Mouse (Mus musculus) embryonic facial prominence, embryonic 10.5 days (tissue): ENCODE data around the gene Stk39. TPM values are rescaled to one million over a fixed set of nuclear protein-coding genes. Genes with fewer than 3 reads are reported as not detected.

Source experiments
- DNase-seq: peaks from one replicate; pipeline ENCODE4 v3.0.0-alpha.2; 2017; ENCODE audit warnings: low spot score
- H3K27ac ChIP-seq: fragments of 300-500 bp; sonication (generic); replicated peaks from 2 replicates; pipeline ENCODE4 v1.5.1; 2016; ENCODE audit warnings: mild to moderate bottlenecking
- H3K27me3 ChIP-seq: fragments of 300-500 bp; sonication (generic); replicated peaks from 2 replicates; pipeline ENCODE4 v1.6.1; 2016; ENCODE audit warnings: low read depth, mild to moderate bottlenecking; ENCODE audit not compliant: poor library complexity, severe bottlenecking
- H3K36me3 ChIP-seq: fragments of 300-500 bp; sonication (generic); replicated peaks from 2 replicates; pipeline ENCODE4 v1.6.1; 2016; ENCODE audit warnings: mild to moderate bottlenecking, moderate library complexity
- H3K4me1 ChIP-seq: fragments of 300-500 bp; sonication (generic); 2 replicates; pipeline ENCODE4 v1.6.1; 2016
- H3K4me3 ChIP-seq: fragments of 300-500 bp; sonication (generic); 2 replicates; pipeline ENCODE4 v1.5.1; 2016; ENCODE audit warnings: mild to moderate bottlenecking, moderate library complexity
- H3K9me3 ChIP-seq: fragments of 300-500 bp; sonication (generic); 2 replicates; pipeline ENCODE4 v1.6.1; 2016; ENCODE audit warnings: mild to moderate bottlenecking
- WGBS: fragments of 180-500 bp; shearing (Covaris S2); methylation state at CpG from one replicate; pipeline ENCODE4 v1.1.7; 2016; 5-methylcytosine and 5-hydroxymethylcytosine counted together
- polyA plus RNA-seq: library from polyadenylated mRNA; unstranded; fragments of >200 nt; fragmentation: Nextera tagmentation; extraction: Ambion mirVana; gene quantifications from 2 replicates; pipeline ENCODE4 v1.2.1, GENCODE M21; 2016

Stk39 gene
- polyA plus RNA-seq, 1 experiment from 2014 or later, result 19.4 TPM

GRCm38 (mm10) chr2:68452379-68452778, 19.7 kb downstream of the Stk39 start:
- WGBS, result 88% methylated on average over 4 of the region's 4 CpGs
- H3K4me3 ChIP-seq, result no peak overlapping the region
- H3K27ac ChIP-seq, result no peak overlapping the region
- H3K27me3 ChIP-seq, result no peaks in the 10 kb centered on the region
- peaks cover 6% of the 10 kb centered on the region; the same call in 1 of the 2 replicates for H3K36me3 ChIP-seq
- 0 out of 2 replicates have a peak, but pooled peaks cover 8% of the 10 kb centered on the region for H3K4me1 ChIP-seq
- no peaks in the 10 kb centered on the region for H3K9me3 ChIP-seq
- no peak for DNase-seq

- Histone ChIP-seq H3K27ac (no peak overlapping the region), H3K4me3 (no peak overlapping the region), H3K4me1 (peaks cover 9% of the 10 kb centered on the region), H3K9me3 (no peaks in the 10 kb centered on the region), H3K36me3 (peaks cover 6% of the 10 kb centered on the region; the same call in 1 of the 2 replicates), H3K27me3 (no peaks in the 10 kb centered on the region)
- 95% methylated on average over 10 of the region's 10 CpGs for WGBS
- no peak for DNase-seq
These were observed 24.0 kb downstream of the Stk39 start for GRCm38 (mm10) chr2:68448035-68448434.

DNA sequence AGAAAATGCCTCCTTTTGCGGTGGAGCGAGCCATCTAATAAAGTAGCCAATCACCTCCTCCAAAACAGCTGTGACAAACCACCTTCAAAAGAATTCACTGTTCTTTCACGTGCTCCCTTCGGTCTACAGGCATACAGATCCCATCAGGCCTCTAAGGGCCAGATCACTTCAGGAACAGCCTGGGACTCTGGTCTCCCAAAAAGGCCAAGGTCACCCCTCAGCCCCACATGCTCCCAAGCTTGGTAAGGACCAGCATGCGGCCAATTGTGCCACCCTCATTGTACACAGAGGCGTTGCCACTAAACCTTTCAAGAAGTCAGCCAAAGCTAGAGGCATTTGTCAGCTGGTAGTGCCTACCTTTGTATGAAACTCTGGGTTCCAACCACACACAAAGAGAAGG, 28.9 kb downstream of the Stk39 start:
- peak overlapping the region; percentile 51 for H3K27ac ChIP-seq
- H3K4me1 ChIP-seq, result peaks cover 24% of the 10 kb centered on the region
- no peaks in the 10 kb centered on the region for H3K9me3 ChIP-seq

GRCm38 (mm10) chr2:68442113-68442717, 29.9 kb downstream of the Stk39 start:
- 35% methylated on average over 5 of the region's 5 CpGs for WGBS
- Histone ChIP-seq H3K27me3 (no peaks in the 10 kb centered on the region), H3K9me3 (no peaks in the 10 kb centered on the region), H3K4me1 (peaks cover 28% of the 10 kb centered on the region), H3K4me3 (no peak overlapping the region), H3K36me3 (no peaks in the 10 kb centered on the region; the same call in 1 of the 2 replicates), H3K27ac (no peak overlapping the region)
- DNase-seq, result peak; percentile 41

More for the DNA sequence above, 28.9 kb downstream of the Stk39 start:
- no peaks in the 10 kb centered on the region for H3K27me3 ChIP-seq
- H3K36me3 ChIP-seq, result no peaks in the 10 kb centered on the region; the same call in 1 of the 2 replicates
- no peak for DNase-seq
- 77% methylated on average over 6 of the region's 6 CpGs for WGBS
- H3K4me3 ChIP-seq, result no peak overlapping the region

DNA sequence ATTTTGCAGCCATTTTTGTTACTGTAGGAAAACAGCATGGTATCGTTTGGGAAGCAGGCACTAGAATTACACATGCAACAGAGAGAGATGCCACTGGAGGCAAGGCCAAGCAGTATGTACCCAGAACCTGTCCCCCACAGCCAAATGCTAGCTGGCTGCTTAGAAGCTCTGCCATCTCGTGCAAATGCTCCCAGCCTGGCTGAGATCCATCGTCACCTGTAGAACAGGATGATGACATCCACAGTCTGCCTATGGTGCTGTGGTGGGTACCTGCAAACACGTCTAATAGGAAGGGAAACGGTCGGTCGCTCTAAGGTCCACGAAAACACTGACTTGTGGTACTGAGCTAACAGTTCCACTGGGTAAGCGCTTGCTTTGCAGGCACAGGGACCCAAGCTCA, 32.5 kb downstream of the Stk39 start:
- Histone ChIP-seq H3K27me3 (no peaks in the 10 kb centered on the region), H3K36me3 (no peaks in the 10 kb centered on the region), H3K27ac (no peak overlapping the region), H3K4me3 (no peak overlapping the region), H3K4me1 (peaks cover 51% of the 10 kb centered on the region), H3K9me3 (no peaks in the 10 kb centered on the region)
- WGBS, result 92% methylated on average over 9 of the region's 9 CpGs
- no peak for DNase-seq

DNA sequence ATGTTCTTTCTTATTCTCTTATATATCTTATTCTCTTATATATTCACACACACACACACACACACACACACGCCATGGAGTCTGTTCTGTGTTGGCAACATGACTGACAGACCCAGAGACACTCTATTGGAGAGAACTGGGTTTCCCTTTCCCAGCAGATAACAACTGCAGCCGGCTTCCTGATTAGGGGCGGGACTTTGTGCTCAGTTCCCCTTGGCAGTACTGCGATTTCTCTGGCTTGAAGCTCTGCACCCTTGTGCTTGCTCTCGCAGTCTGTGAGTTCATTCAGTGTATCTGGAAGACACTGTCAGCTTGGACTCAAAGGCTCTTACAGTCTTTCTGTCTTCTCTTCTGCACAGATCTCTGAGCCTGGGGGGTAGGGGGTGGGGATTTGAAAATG, 34.1 kb downstream of the Stk39 start:
- 70% methylated on average over 5 of the region's 5 CpGs for WGBS
- Histone ChIP-seq H3K27ac (no peak overlapping the region), H3K36me3 (no peaks in the 10 kb centered on the region), H3K27me3 (no peaks in the 10 kb centered on the region), H3K4me3 (no peak overlapping the region), H3K4me1 (peaks cover 55% of the 10 kb centered on the region), H3K9me3 (no peaks in the 10 kb centered on the region)
- DNase-seq, result no peak

DNA sequence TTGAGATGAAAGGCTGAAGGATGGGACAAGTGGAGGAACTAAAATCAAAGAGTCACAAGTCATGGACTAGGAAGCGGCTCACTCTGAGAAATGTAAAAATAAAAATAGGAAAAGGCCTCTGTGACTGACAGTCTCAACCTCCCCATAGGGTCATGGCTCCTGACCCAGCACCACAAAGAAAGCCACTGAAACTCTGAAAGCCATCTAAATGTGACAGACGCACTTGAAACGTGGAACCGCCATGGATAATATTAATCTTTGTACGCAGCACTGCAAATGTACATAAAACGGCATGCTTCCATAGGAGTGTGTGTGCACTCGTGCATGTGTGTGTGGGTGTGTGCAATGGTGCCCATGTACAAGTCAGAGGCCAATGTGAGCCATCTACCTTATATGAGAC, 34.9 kb downstream of the Stk39 start:
- DNase-seq, result no peak
- no peaks in the 10 kb centered on the region for H3K9me3 ChIP-seq
- WGBS, result 92% methylated on average over 7 of the region's 7 CpGs
- no peak overlapping the region for H3K4me3 ChIP-seq
- no peaks in the 10 kb centered on the region for H3K36me3 ChIP-seq
- H3K27me3 ChIP-seq, result no peaks in the 10 kb centered on the region
- H3K27ac ChIP-seq, result no peak overlapping the region
- H3K4me1 ChIP-seq, result peaks cover 49% of the 10 kb centered on the region

DNA sequence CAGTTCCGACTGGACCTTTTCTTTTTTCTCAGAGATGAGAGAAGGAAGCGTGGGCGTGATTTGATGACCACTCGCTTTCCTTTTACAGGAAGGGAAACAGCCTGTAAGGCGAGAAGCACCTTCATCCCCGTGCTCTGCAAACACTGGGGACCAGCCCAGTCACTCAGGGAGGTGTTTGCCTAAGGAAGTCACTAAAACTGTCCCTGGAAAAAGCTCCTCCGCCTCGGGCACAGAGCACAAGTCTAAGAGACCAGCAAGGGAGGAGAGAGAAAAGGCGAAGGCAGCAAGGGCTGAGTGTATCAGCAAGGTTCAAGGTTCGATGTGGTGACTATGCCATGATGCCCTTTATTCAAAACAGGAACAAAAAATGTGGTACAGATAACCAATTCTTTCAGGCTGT, 35.8 kb downstream of the Stk39 start:
- DNase-seq, result no peak
- peaks cover 42% of the 10 kb centered on the region for H3K4me1 ChIP-seq
- H3K4me3 ChIP-seq, result peak overlapping the region; percentile 22

GRCm38 (mm10) chr2:68435494-68436255, 36.4 kb downstream of the Stk39 start:
- H3K27ac ChIP-seq, result no peak overlapping the region
- 29% methylated on average over 15 of the region's 15 CpGs for WGBS

More for the DNA sequence above, 35.8 kb downstream of the Stk39 start:
- Histone ChIP-seq H3K36me3 (no peaks in the 10 kb centered on the region), H3K27me3 (no peaks in the 10 kb centered on the region), H3K27ac (no peak overlapping the region), H3K9me3 (no peaks in the 10 kb centered on the region)
- 42% methylated on average over 10 of the region's 10 CpGs for WGBS

DNA sequence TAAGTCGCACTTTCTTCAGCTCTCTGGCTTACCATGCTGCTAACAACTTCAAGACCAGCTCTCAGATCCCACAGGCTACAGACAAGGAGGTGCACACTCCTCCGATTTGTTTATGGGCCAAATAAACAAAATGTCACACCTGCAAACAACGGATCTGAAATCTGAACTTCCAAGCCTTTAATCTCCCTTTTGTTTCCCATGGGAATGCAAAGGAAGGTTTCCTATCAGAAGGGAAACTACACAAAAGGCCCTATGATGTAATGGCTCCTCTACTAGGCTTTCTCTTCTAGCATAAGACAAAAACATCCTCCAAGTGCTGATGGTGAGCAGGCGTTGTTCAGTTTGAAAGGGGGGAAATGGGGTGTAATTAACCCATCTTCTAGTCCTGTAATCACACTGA, 37.1 kb downstream of the Stk39 start:
- Histone ChIP-seq H3K27ac (no peak overlapping the region), H3K4me1 (peaks cover 42% of the 10 kb centered on the region), H3K4me3 (no peak overlapping the region), H3K36me3 (no peaks in the 10 kb centered on the region), H3K27me3 (no peaks in the 10 kb centered on the region), H3K9me3 (no peaks in the 10 kb centered on the region)
- no peak for DNase-seq
- 34% methylated on average over 4 of the region's 4 CpGs for WGBS

More at GRCm38 (mm10) chr2:68435494-68436255, 36.4 kb downstream of the Stk39 start:
- H3K4me1 ChIP-seq, result peaks cover 42% of the 10 kb centered on the region
- H3K9me3 ChIP-seq, result no peaks in the 10 kb centered on the region
- H3K36me3 ChIP-seq, result no peaks in the 10 kb centered on the region
- peak overlapping the region; percentile 22 for H3K4me3 ChIP-seq
- DNase-seq, result no peak
- no peaks in the 10 kb centered on the region for H3K27me3 ChIP-seq

GRCm38 (mm10) chr2:68434576-68434975, 37.5 kb downstream of the Stk39 start:
- WGBS, result 67% methylated on average over 5 of the region's 5 CpGs
- DNase-seq, result no peak
- no peak overlapping the region for H3K27ac ChIP-seq
- no peaks in the 10 kb centered on the region for H3K27me3 ChIP-seq
- H3K9me3 ChIP-seq, result no peaks in the 10 kb centered on the region
- H3K4me1 ChIP-seq, result peaks cover 42% of the 10 kb centered on the region
- no peak overlapping the region for H3K4me3 ChIP-seq
- H3K36me3 ChIP-seq, result no peaks in the 10 kb centered on the region

DNA sequence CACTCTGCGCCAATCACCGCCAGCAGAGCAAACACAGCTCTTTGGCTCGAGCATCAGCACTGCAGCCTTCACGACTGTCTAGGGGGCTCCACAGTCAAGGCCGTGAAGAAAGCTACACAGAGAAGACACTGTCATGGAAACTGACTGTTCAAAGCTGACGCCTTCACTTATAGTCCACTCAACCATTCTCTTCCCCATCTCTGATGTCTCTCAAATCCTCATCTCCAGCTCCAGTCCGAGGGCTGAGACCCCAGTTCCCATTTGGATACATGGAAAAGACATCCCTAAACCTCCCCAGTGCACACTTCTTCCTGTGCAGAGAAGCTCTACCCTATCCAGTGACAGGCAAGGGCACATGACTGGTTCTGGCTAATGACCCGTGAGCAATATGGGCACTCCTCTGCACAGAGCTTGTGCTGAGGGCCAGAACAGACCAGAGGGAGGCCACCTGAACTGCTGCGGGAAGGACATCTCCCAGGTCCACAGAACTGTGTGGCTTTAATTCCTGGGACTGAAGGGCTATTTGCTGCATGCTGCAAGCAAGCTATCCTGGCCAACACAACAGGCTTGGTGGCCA, 38.2 kb downstream of the Stk39 start:
- no peaks in the 10 kb centered on the region for H3K9me3 ChIP-seq
- no peaks in the 10 kb centered on the region for H3K36me3 ChIP-seq
- H3K4me1 ChIP-seq, result peaks cover 48% of the 10 kb centered on the region
- H3K4me3 ChIP-seq, result no peak overlapping the region
- 87% methylated on average over 9 of the region's 9 CpGs for WGBS
- DNase-seq, result no peak
- H3K27me3 ChIP-seq, result no peaks in the 10 kb centered on the region
- H3K27ac ChIP-seq, result no peak overlapping the region

DNA sequence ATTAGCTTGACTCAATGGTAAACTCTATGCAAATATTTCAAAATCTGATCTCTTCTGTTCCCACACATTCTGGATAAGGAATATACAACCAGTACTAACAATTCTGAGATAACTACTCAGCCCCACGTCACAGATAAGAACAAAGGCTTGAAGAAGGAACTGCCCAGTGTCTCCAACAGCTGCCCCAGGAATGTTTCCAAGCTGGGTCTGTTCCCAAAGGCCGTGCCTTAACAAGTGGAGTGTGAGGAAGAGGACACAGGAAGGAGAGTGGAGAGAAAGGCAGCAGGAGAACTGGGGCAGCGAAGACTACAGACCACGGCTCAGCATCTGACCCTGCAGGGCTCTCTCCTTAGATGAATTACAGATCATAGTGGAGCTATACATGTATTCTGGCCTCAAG, 39.2 kb downstream of the Stk39 start:
- no peak for DNase-seq
- 68% methylated on average over 4 of the region's 4 CpGs for WGBS
- peaks cover 44% of the 10 kb centered on the region for H3K4me1 ChIP-seq

More for the DNA sequence above, 39.2 kb downstream of the Stk39 start:
- Histone ChIP-seq H3K36me3 (no peaks in the 10 kb centered on the region), H3K4me3 (no peak overlapping the region), H3K27ac (no peak overlapping the region), H3K27me3 (no peaks in the 10 kb centered on the region), H3K9me3 (no peaks in the 10 kb centered on the region)
